Mouse (Mus musculus): Measurements from ENCODE around the gene Rfxank. TPM values are rescaled to one million over a fixed set of nuclear protein-coding genes. Genes with fewer than 3 reads are reported as not detected.
A peak's percentile ranks its signal among the peaks of the same experiment; 100 is the strongest.

Rfxank gene
- total RNA-seq, 1 experiment from 2014 or later: 6.8 TPM

DNA sequence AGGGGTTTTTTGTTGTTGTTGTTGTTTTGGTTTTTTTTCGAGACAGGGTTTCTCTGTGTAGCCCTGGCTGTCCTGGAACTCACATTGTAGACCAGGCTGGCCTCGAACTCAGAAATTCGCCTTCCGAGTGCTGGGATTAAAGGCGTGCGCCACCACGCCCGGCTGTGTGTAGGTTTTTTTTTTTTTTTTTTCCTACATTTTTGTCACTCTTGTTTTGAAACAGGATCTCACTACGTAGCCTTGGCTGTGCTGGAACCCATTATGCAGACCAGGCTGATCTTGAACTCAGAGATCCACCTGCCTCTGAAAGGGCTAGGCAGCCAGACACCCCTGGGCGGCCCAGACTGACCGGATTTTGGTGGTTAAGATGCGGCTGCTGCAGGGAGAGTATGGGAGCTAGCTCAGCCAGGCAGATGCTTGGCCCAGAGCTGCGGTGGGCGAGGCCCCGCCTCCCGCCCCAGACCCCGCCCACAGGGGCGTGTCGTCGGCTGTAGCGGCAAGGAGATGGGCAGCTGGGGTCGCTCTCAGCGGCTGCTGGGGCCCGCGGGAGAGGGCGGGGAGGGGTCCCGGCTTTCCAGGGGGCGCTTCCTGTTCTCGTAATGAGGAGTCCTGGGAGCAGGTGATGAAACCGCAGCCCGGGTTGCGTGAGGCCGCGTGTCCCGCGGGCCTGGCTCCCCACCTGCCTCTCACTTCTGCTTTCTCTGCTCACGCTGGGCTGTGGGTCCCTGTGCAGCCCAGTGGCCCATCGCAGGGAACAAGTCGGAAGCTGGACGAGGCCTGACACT is 19.3 kb upstream of the Rfxank start:
- peak; percentile 86 to 91 for ATAC-seq (replicated peaks in 1 of 2; ENCODE audit: insufficient read depth in 1 of 2, low FRiP score in 2 of 2, low TSS enrichment in 1 of 2, low read depth in 1 of 2, poor library complexity in 2 of 2, severe bottlenecking in 2 of 2)

- no peak for ATAC-seq (replicated peaks in 1 of 2; ENCODE audit: insufficient read depth in 1 of 2, low FRiP score in 2 of 2, low TSS enrichment in 1 of 2, low read depth in 1 of 2, poor library complexity in 2 of 2, severe bottlenecking in 2 of 2)
Observed at GRCm38 (mm10) chr8:70157240-70157800, 18.4 kb upstream of the Rfxank start.

- ATAC-seq (replicated peaks in 1 of 2; ENCODE audit: insufficient read depth in 1 of 2, low FRiP score in 2 of 2, low TSS enrichment in 1 of 2, low read depth in 1 of 2, poor library complexity in 2 of 2, severe bottlenecking in 2 of 2): peak; percentile 97
Observed at GRCm38 (mm10) chr8:70152537-70153257, 13.7 kb upstream of the Rfxank start.

GRCm38 (mm10) chr8:70150158-70150557 is 11.2 kb upstream of the Rfxank start:
- no peak for ATAC-seq (replicated peaks in 1 of 2; ENCODE audit: insufficient read depth in 1 of 2, low FRiP score in 2 of 2, low TSS enrichment in 1 of 2, low read depth in 1 of 2, poor library complexity in 2 of 2, severe bottlenecking in 2 of 2)

DNA sequence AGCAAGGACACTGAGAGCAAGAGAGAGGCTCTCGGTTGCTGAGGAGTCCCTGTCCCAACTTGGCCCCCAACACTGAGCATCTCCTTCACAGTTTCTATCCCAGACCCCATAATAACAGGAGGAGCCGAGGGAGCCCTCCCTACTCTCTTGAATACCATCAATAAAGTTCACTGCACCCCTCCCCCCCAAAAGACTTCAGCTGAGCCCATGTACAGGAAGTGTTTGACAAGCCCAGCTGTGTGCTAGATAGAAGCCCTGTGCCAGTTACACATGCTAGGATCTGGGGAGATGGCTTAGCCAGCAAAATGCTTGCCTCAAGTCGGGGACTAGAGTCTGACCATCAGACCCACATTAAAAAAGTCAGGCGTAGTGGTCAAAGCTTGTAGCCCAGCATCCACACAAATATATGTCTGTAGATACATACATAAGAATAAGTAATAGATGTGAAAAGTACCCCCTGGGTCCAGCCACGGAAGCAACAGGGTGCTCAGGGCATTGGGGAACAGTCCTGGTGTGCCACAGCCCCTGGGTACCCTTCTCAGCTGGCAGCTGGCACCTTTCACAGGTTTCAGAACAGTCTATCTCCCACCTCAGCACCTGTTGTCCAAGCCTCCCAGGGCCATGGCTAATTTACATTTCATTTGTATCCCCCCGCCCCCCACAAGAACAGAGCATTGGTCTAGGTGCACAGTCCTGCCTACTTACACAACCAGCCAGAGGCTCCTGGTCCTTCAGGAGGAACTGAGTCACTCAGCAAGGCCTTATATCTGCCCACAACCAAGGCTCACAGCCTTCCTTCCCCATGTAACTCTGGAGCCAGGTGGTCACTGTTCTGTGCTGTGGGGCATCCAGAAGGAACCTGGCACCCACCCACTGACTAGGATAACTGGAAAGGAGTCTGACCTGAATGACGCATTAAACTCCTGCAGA is 9.0 kb upstream of the Rfxank start:
- ATAC-seq (replicated peaks in 1 of 2; ENCODE audit: insufficient read depth in 1 of 2, low FRiP score in 2 of 2, low TSS enrichment in 1 of 2, low read depth in 1 of 2, poor library complexity in 2 of 2, severe bottlenecking in 2 of 2): peak in 1 of 2 experiments; percentile 25; a peak in 1 of 4 replicates

DNA sequence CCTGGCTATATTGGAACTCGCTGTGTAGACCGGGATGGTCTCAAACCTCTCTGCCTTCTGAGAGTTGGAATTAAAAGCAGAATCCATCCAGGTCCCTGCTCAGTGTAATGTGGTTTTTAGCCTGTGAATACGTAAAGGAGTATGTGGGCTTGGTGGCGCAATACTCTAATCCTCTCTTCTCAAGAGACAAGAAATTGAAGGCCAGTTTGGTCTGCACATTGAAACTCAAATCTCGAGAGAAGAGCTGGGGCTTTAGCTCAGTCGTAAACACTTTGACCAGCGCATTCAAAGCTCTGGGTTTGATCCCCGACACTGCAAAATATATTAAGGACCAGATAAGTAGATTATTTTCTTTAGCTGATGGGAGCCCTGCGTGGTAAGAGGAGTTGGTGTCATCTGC is 1.0 kb upstream of the Rfxank start:
- no peak; a peak in 1 of 4 replicates for ATAC-seq (replicated peaks in 1 of 2; ENCODE audit: insufficient read depth in 1 of 2, low FRiP score in 2 of 2, low TSS enrichment in 1 of 2, low read depth in 1 of 2, poor library complexity in 2 of 2, severe bottlenecking in 2 of 2)

GRCm38 (mm10) chr8:70137890-70138289 is 1.1 kb downstream of the Rfxank start:
- no peak for ATAC-seq (replicated peaks in 1 of 2; ENCODE audit: insufficient read depth in 1 of 2, low FRiP score in 2 of 2, low TSS enrichment in 1 of 2, low read depth in 1 of 2, poor library complexity in 2 of 2, severe bottlenecking in 2 of 2)

- ATAC-seq (replicated peaks in 1 of 2; ENCODE audit: insufficient read depth in 1 of 2, low FRiP score in 2 of 2, low TSS enrichment in 1 of 2, low read depth in 1 of 2, poor library complexity in 2 of 2, severe bottlenecking in 2 of 2): no peak
Observed at GRCm38 (mm10) chr8:70136591-70136990, 2.4 kb downstream of the Rfxank start.

DNA sequence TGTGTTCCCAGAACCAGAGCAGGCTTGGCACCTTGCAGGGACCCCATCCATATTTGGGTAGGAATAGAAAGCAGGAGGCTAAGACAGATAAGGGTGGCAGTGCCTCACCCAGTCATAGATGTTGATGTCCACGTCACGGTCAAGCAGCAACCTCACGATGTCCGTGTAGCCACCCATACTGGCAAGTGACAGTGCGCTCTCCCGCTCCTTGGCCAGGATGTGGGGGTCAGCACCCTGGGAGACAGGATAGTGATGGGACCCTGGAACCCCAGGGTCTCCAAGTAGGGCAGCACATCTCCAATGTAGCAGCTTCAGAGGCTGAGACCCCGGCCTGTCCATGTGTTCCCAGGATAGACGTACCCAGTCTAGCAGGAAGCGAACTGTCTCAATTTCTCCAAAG is 4.0 kb downstream of the Rfxank start:
- ATAC-seq (replicated peaks in 1 of 2; ENCODE audit: insufficient read depth in 1 of 2, low FRiP score in 2 of 2, low TSS enrichment in 1 of 2, low read depth in 1 of 2, poor library complexity in 2 of 2, severe bottlenecking in 2 of 2): no peak

- ATAC-seq (replicated peaks in 1 of 2; ENCODE audit: insufficient read depth in 1 of 2, low FRiP score in 2 of 2, low TSS enrichment in 1 of 2, low read depth in 1 of 2, poor library complexity in 2 of 2, severe bottlenecking in 2 of 2): no peak
Observed at GRCm38 (mm10) chr8:70134086-70134485, 4.9 kb downstream of the Rfxank start.

GRCm38 (mm10) chr8:70131166-70131883 is 7.6 kb downstream of the Rfxank start, which contains the start of gene Nr2c2ap:
Nr2c2ap (plus strand) TSS chr8:70131333.
- ATAC-seq (replicated peaks in 1 of 2; ENCODE audit: insufficient read depth in 1 of 2, low FRiP score in 2 of 2, low TSS enrichment in 1 of 2, low read depth in 1 of 2, poor library complexity in 2 of 2, severe bottlenecking in 2 of 2): peak; percentile 91

GRCm38 (mm10) chr8:70130066-70130465 is 8.9 kb downstream of the Rfxank start:
- no peak for ATAC-seq (replicated peaks in 1 of 2; ENCODE audit: insufficient read depth in 1 of 2, low FRiP score in 2 of 2, low TSS enrichment in 1 of 2, low read depth in 1 of 2, poor library complexity in 2 of 2, severe bottlenecking in 2 of 2)

GRCm38 (mm10) chr8:70129309-70129952 is 9.5 kb downstream of the Rfxank start:
- ATAC-seq (replicated peaks in 1 of 2; ENCODE audit: insufficient read depth in 1 of 2, low FRiP score in 2 of 2, low TSS enrichment in 1 of 2, low read depth in 1 of 2, poor library complexity in 2 of 2, severe bottlenecking in 2 of 2): no peak

DNA sequence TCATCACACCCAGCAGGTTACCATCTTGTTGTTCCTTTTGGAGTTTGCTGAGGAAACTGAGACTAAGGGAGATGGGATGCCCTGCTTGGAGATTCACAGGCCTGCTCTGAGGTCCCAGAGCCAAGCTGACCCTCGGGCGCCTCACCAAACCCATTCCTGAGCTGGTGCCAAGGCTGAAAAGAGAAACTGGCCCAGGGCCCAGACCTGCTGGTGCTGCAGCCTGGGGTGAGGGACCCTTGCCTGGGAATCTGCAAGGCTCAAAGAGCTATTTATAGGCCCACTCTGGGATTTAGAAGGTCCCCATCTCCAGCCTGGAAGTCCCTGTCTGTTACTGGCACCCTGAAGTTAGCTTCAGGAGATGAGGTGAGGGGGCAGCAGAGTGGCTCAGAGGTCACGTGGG is 10.5 kb downstream of the Rfxank start:
- ATAC-seq (replicated peaks in 1 of 2; ENCODE audit: insufficient read depth in 1 of 2, low FRiP score in 2 of 2, low TSS enrichment in 1 of 2, low read depth in 1 of 2, poor library complexity in 2 of 2, severe bottlenecking in 2 of 2): no peak

- no peak for ATAC-seq (replicated peaks in 1 of 2; ENCODE audit: insufficient read depth in 1 of 2, low FRiP score in 2 of 2, low TSS enrichment in 1 of 2, low read depth in 1 of 2, poor library complexity in 2 of 2, severe bottlenecking in 2 of 2)
Observed at GRCm38 (mm10) chr8:70124992-70125391, 14.0 kb downstream of the Rfxank start.

DNA sequence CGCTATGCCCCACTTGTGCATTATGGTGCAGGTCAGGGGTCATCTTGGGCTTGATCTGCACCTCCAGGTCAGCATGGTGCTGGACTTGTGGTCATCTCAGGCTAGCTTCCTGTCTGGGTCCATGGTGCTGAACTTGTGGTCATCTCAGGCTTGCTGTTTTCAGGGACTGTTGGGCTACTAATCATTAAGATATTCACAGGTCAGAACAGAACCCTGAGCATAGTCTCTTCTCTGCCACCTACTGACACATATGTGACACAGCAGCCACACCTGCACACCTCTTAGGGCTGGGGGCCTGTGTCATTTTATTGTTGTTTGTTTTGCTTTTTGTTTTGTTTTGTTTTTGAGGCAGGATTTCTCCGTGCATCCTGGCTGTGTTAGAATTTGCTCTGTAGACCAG is 16.1 kb downstream of the Rfxank start:
- 0 out of 4 replicates have a peak, but pooled peaks have one; percentile 51 to 61 for ATAC-seq (replicated peaks in 1 of 2; ENCODE audit: insufficient read depth in 1 of 2, low FRiP score in 2 of 2, low TSS enrichment in 1 of 2, low read depth in 1 of 2, poor library complexity in 2 of 2, severe bottlenecking in 2 of 2)
